Mouse (Mus musculus) skeletal muscle tissue, postnatal 0 days (tissue): Measurements from ENCODE around the gene Naxe. TPM values are rescaled to one million over a fixed set of nuclear protein-coding genes. Genes with fewer than 3 reads are reported as not detected.

ENCODE experiments used
- polyA plus RNA-seq: library from polyadenylated mRNA; unstranded; fragments of >200 nt; fragmentation: Nextera tagmentation; extraction: Ambion mirVana; gene quantifications from 2 replicates; pipeline ENCODE4 v1.2.1, GENCODE M21; 2015

The Naxe gene
- polyA plus RNA-seq, result 106 and 125 TPM in 2 replicates

DNA sequence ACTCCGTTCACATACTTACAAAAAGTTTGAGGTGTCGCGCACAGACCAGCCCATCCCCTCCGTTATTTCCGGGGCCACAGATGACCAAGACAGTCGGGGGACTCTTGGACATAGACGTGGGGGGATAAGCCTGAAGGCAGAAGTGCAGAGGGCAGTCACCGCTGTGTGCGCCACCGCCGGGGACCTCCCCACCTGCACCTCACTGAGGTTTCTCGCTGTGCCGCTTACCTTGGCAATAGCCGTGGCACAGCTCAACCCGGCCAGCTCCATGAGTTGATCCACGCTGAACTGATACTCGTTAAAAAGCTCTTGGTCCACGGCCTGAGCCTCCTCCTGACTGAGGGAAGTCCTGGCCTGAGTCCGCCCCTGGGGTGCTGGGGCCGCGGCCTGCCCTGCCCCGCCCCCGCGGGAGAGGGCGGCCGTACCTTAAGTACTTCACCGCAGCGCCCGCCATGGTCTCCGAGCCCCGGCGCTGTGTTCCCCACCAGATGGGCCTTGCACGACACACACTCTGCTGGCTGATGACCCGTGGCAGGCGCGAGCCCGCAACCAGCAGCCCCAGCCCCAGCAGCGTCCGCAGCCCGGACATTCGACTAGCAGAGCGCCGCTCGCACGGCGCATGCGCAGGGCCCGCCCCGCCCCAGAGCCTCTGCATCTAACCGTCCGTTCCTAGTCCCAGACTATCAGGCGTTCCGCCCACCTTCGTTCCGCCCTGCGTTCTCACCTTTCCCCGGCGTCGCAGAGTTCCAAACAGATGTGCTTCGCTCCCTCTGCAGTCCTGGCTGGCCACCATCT lies at the start of gene Naxe:
TSS of gene Naxe (minus strand) at position 594 of the 795 bp plus-strand sequence.

GRCm38 (mm10) chr3:88081345-88082223 lies 23.3 kb upstream of the Naxe start, which contains the start of gene Iqgap3:
TSS of gene Iqgap3 (plus strand) at chr3:88081971.

GRCm38 (mm10) chr3:88078204-88078603 lies 19.9 kb upstream of the Naxe start, which contains the start of gene Ttc24:
TSS of gene Ttc24 (minus strand) at chr3:88078304.

DNA sequence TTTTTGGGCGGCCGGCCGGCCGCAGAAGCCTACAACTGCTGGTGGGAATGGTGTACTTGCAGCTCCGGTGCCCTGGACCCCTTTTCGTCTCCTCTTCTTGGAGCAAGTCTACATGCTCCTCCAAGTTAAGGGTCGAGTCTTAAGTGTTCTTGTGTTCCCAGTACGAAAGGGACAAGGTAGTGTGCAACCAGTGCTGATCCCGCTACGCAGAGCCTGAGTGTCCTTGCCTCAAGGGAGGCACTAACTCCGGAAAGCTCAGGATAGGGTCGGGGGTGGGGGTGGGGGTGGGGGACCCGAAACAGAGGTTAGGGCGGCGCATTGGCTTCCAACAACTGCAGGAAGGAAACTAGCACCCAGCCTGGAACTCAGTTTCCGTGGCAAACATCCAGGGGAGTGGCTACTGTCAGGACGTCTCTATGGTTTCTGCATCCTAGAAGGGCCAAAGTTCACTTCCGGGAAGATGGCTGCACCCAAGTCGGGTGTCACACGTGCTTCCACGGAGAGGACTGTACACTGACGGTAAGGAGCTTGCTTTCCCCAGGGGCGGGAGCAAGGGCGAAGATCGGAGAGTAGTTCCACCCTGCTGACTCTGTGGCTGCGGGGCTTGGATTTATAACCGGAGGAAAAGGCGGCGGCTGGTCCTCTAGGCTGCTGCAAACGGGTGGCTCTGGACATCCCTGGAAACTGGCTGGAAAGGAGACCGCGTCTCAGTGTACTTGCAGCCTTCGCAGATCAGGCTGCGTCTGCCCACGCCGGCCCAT lies 15.5 kb downstream of the Naxe start, which contains the start of gene Gpatch4:
TSS of gene Gpatch4 (plus strand) at position 448 of the 761 bp plus-strand sequence.

GRCm38 (mm10) chr3:88027434-88028186 lies 30.7 kb downstream of the Naxe start, which contains the start of gene Hapln2:
TSS of gene Hapln2 (minus strand) at chr3:88027583.

Other genes with a start within 250 kb of the Naxe start
- 10.9 and 12.9 TPM in 2 replicates for gene Pear1, start 234.2 kb downstream of the Naxe start, polyA plus RNA-seq
- gene Sh2d2a, start 211.7 kb downstream of the Naxe start, polyA plus RNA-seq, result 0.07 and 0.13 TPM in 2 replicates
- gene Prcc, start 172.9 kb downstream of the Naxe start, polyA plus RNA-seq, result 9.7 and 10.3 TPM in 2 replicates
- gene Hdgf, start 152.2 kb downstream of the Naxe start, polyA plus RNA-seq, result 113 and 133 TPM in 2 replicates
- 51.0 and 60.6 TPM in 2 replicates for gene Mrpl24, start 139.0 kb downstream of the Naxe start, polyA plus RNA-seq
- gene Isg20l2, start 128.2 kb downstream of the Naxe start, polyA plus RNA-seq, result 16.7 and 16.8 TPM in 2 replicates
- 7.5 and 8.2 TPM in 2 replicates for gene Rrnad1, start 127.8 kb downstream of the Naxe start, polyA plus RNA-seq
- 0.85 and 3.3 TPM in 2 replicates for gene Crabp2, start 109.8 kb downstream of the Naxe start, polyA plus RNA-seq
- gene Nes, start 87.4 kb downstream of the Naxe start, polyA plus RNA-seq, result 74.2 and 79.3 TPM in 2 replicates
- gene Bcan, start 58.3 kb downstream of the Naxe start, polyA plus RNA-seq, result 0.21 TPM in 1 of 2 replicates, not detected in the other
- 0.08 and 0.13 TPM in 2 replicates for gene Hapln2, start 30.9 kb downstream of the Naxe start, polyA plus RNA-seq
- gene Gpatch4, start 15.4 kb downstream of the Naxe start, polyA plus RNA-seq, result 15.9 and 16.7 TPM in 2 replicates
- gene Ttc24, start 19.8 kb upstream of the Naxe start, polyA plus RNA-seq, result not detected in 2 replicates
- 5.1 and 5.8 TPM in 2 replicates for gene Iqgap3, start 23.5 kb upstream of the Naxe start, polyA plus RNA-seq
- gene Mef2d, start 83.9 kb upstream of the Naxe start, polyA plus RNA-seq, result 63.1 and 70.4 TPM in 2 replicates
- 1.3 TPM in 1 of 2 replicates, not detected in the other for gene Rhbg, start 196.2 kb upstream of the Naxe start, polyA plus RNA-seq
- gene Gm38392, start 228.7 kb upstream of the Naxe start, polyA plus RNA-seq, result 0.13 TPM in 1 of 2 replicates, not detected in the other
- 15.6 and 19.1 TPM in 2 replicates for gene Tsacc, start 238.5 kb upstream of the Naxe start, polyA plus RNA-seq
- gene Cct3, start 238.6 kb upstream of the Naxe start, polyA plus RNA-seq, result 249 and 260 TPM in 2 replicates